Mouse (Mus musculus) hindbrain, embryonic 14.5 days (tissue): Measurements from ENCODE around the gene Smim4. TPM values are rescaled to one million over a fixed set of nuclear protein-coding genes. Genes with fewer than 3 reads are reported as not detected.

Experiments
- ATAC-seq: fragments of 200-750 bp; cut with Nextera tagmentation; 2 replicates; pipeline ENCODE4 v1.8.0; 2017; ENCODE audit warnings: moderate number of reproducible peaks, mild to moderate bottlenecking, moderate TSS enrichment, moderate library complexity; ENCODE audit not compliant: low FRiP score
- DNase-seq: peaks from one replicate; pipeline ENCODE4 v3.0.0-alpha.2; 2015; ENCODE audit warnings: low spot score
- H3K27ac ChIP-seq: fragments of 300-500 bp; sonication (generic); 2 replicates; pipeline ENCODE4 v1.5.1; 2014; ENCODE audit warnings: mild to moderate bottlenecking, moderate library complexity
- H3K27me3 ChIP-seq: fragments of 300-500 bp; sonication (generic); 2 replicates; pipeline ENCODE4 v1.6.1; 2014; ENCODE audit warnings: mild to moderate bottlenecking, low read length, mixed read lengths; ENCODE audit not compliant: control insufficient read depth, insufficient read depth
- H3K36me3 ChIP-seq: fragments of 300-500 bp; sonication (generic); replicated peaks from 2 replicates; pipeline ENCODE4 v1.6.1; 2014; ENCODE audit not compliant: control insufficient read depth, insufficient read depth
- H3K4me1 ChIP-seq: fragments of 300-500 bp; sonication (generic); replicated peaks from 2 replicates; pipeline ENCODE4 v1.6.1; 2014; ENCODE audit warnings: antibody characterized with exemption, low read length, mixed read lengths; ENCODE audit not compliant: control insufficient read depth, insufficient read depth
- H3K4me2 ChIP-seq: fragments of 300-500 bp; sonication (generic); replicated peaks from 2 replicates; pipeline ENCODE4 v1.6.1; 2014; ENCODE audit warnings: mild to moderate bottlenecking, moderate library complexity
- H3K4me3 ChIP-seq: fragments of 300-500 bp; sonication (generic); replicated peaks from 2 replicates; pipeline ENCODE4 v1.5.1; 2014; ENCODE audit warnings: mild to moderate bottlenecking, low read length
- H3K9ac ChIP-seq: fragments of 300-500 bp; sonication (generic); 2 replicates; pipeline ENCODE4 v1.6.1; 2014
- H3K9me3 ChIP-seq: fragments of 300-500 bp; sonication (generic); 2 replicates; pipeline ENCODE4 v1.6.1; 2016; ENCODE audit warnings: low read length; ENCODE audit not compliant: control insufficient read depth
- WGBS: fragments of 180-500 bp; shearing (Covaris S2); extraction: QIAGEN DNeasy Blood & Tissue Kit; methylation state at CpG from one replicate; pipeline ENCODE4 v1.1.7; 2014; 5-methylcytosine and 5-hydroxymethylcytosine counted together
- polyA plus RNA-seq: library from polyadenylated mRNA; unstranded; fragments of >200 nt; fragmentation: Nextera tagmentation; extraction: Ambion mirVana; gene quantifications from 2 replicates; pipeline ENCODE4 v1.2.1, GENCODE M21; 2014

Gene Smim4
- polyA plus RNA-seq, 1 experiment from 2014 or later, result 77.7 TPM

DNA sequence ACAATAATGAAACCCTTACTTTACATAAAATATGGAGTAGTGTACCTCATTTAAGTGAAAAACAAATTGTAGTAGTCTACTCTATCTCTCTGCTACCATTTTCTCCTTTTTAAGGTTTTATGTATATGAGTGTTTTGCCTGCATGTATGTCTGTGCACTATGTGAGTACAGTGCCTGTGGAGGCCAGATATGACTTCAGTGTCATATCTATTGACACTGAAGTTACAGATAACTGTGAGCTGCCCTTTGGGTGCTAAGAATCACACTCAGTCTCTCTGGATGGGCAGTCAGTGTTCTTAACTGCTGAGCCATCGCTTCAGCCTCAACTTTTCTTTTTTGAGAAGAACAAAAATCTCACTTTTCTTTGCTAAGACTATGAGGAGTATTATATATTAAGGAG lies 82.9 kb downstream of the Smim4 start:
- no peaks in the 10 kb centered on the region for H3K4me1 ChIP-seq

GRCm38 (mm10) chr14:31045296-31045695 lies 83.5 kb downstream of the Smim4 start:
- DNase-seq (no peak), ATAC-seq (no peak)
- H3K36me3 ChIP-seq, result peaks cover 83% of the 10 kb centered on the region
- H3K9me3 ChIP-seq, result no peaks in the 10 kb centered on the region
- H3K9ac ChIP-seq, result no peak overlapping the region
- no peak overlapping the region for H3K4me2 ChIP-seq
- H3K27me3 ChIP-seq, result no peaks in the 10 kb centered on the region
- H3K27ac ChIP-seq, result no peak overlapping the region
- 96% methylated on average over 5 of the region's 5 CpGs for WGBS
- no peaks in the 10 kb centered on the region for H3K4me1 ChIP-seq
- H3K4me3 ChIP-seq, result no peak overlapping the region

More for the DNA sequence above, 82.9 kb downstream of the Smim4 start:
- Histone ChIP-seq H3K27me3 (no peaks in the 10 kb centered on the region), H3K4me3 (no peak overlapping the region), H3K27ac (no peak overlapping the region), H3K4me2 (no peak overlapping the region), H3K36me3 (peaks cover 84% of the 10 kb centered on the region), H3K9me3 (no peaks in the 10 kb centered on the region), H3K9ac (no peak overlapping the region)
- 97% methylated on average over 1 of the region's 1 CpGs for WGBS
- DNase-seq (no peak), ATAC-seq (no peak)

Other genes with a start within 250 kb of the Smim4 start
- gene Mustn1, start 249.8 kb downstream of the Smim4 start, polyA plus RNA-seq, result 0.67 and 1.5 TPM in 2 replicates
- gene Itih4, start 242.5 kb downstream of the Smim4 start, polyA plus RNA-seq, result not detected in 2 replicates
- 2.5 and 3.1 TPM in 2 replicates for gene Itih3, start 205.2 kb downstream of the Smim4 start, polyA plus RNA-seq
- gene Itih1, start 185.7 kb downstream of the Smim4 start, polyA plus RNA-seq, result not detected in 2 replicates
- gene Nek4, start 177.6 kb downstream of the Smim4 start, polyA plus RNA-seq, result 13.4 and 14.1 TPM in 2 replicates
- gene Glt8d1, start 127.6 kb downstream of the Smim4 start, polyA plus RNA-seq, result 59.5 and 64.4 TPM in 2 replicates
- gene Spcs1, start 127.3 kb downstream of the Smim4 start, polyA plus RNA-seq, result 315 and 357 TPM in 2 replicates
- 98.2 and 105 TPM in 2 replicates for gene Pbrm1, start 109.8 kb downstream of the Smim4 start, polyA plus RNA-seq
- gene Gnl3, start 109.8 kb downstream of the Smim4 start, polyA plus RNA-seq, result 43.2 and 44.6 TPM in 2 replicates
- 260 and 277 TPM in 2 replicates for gene Nt5dc2, start 2.1 kb upstream of the Smim4 start, polyA plus RNA-seq
- 17.9 and 27.6 TPM in 2 replicates for gene Stab1, start 39.7 kb upstream of the Smim4 start, polyA plus RNA-seq
- 2.4 and 3.2 TPM in 2 replicates for gene Tnnc1, start 79.4 kb upstream of the Smim4 start, polyA plus RNA-seq
- gene Nisch, start 88.0 kb upstream of the Smim4 start, polyA plus RNA-seq, result 304 and 309 TPM in 2 replicates
- gene Sema3g, start 88.9 kb upstream of the Smim4 start, polyA plus RNA-seq, result 0.27 and 0.32 TPM in 2 replicates
- 10.4 and 10.7 TPM in 2 replicates for gene Phf7, start 122.4 kb upstream of the Smim4 start, polyA plus RNA-seq
- 93.3 and 94.1 TPM in 2 replicates for gene Bap1, start 122.5 kb upstream of the Smim4 start, polyA plus RNA-seq
- 3.6 and 4.3 TPM in 2 replicates for gene Dnah1, start 194.9 kb upstream of the Smim4 start, polyA plus RNA-seq
- gene Capn7, start 207.7 kb upstream of the Smim4 start, polyA plus RNA-seq, result 90.6 and 103 TPM in 2 replicates